Mouse (Mus musculus): ENCODE results near the gene Fam129b. TPM values are rescaled to one million over a fixed set of nuclear protein-coding genes. Genes with fewer than 3 reads are reported as not detected.
A peak's percentile ranks its signal among the peaks of the same experiment; 100 is the strongest.

Gene Fam129b
- polyA plus RNA-seq (2012; rRNA removed) (5.7 and 5.9 TPM in 2 replicates), polyA plus RNA-seq (2014; fragmentation: Nextera tagmentation; extraction: Ambion mirVana) (2.7 and 2.9 TPM in 2 replicates)

GRCm38 (mm10) chr2:32875675-32876489 is at the start of gene Fam129b:
Gene Fam129b, plus strand, starts transcription at chr2:32876114.
- Histone ChIP-seq H3K4me3 (ENCODE audit: insufficient read depth in 1 of 2, low read depth in 2 of 2, low read length in 2 of 2) (peak within 1 kb of the TSS; percentile 60 to 67), H3K4me2 (ENCODE audit: low read depth) (peak within 1 kb of the TSS; percentile 79), H3K9ac (replicated peaks) (peak within 1 kb of the TSS; percentile 45), H3K27me3 (ENCODE audit: control insufficient read depth, insufficient read depth, low read length) (no peaks in the 10 kb centered on the region; the same call in 1 of the 2 replicates), H3K27ac (no peak within 1 kb of the TSS), H3K9me3 (ENCODE audit: control insufficient read depth, low read length) (no peaks in the 10 kb centered on the region), H3K36me3 (replicated peaks; ENCODE audit: control insufficient read depth, insufficient read depth, low read depth) (no peaks in the 10 kb centered on the region), H3K4me1 (replicated peaks; ENCODE audit: control insufficient read depth in 2 of 2, insufficient read depth in 2 of 2, low read length in 1 of 2) (peaks cover 6 to 22% of the 10 kb centered on the region in 2 experiments)
- ATAC-seq (ENCODE audit: insufficient read depth), result peak; percentile 84
- WGBS (ENCODE audit: insufficient replicate concordance), result under 1% methylated on average over 67 of the region's 68 CpGs
- DNase-seq (ENCODE audit: low read depth in 3 of 3, low spot score in 3 of 3), result peak; percentile 45 to 66 (median 64)
- TF ChIP-seq EP300 (IDR thresholded peaks at IDR 0.05; ENCODE audit: low read depth) (no peak), CTCF (IDR thresholded peaks at IDR 0.05; ENCODE audit: low read depth) (no peak)

DNA sequence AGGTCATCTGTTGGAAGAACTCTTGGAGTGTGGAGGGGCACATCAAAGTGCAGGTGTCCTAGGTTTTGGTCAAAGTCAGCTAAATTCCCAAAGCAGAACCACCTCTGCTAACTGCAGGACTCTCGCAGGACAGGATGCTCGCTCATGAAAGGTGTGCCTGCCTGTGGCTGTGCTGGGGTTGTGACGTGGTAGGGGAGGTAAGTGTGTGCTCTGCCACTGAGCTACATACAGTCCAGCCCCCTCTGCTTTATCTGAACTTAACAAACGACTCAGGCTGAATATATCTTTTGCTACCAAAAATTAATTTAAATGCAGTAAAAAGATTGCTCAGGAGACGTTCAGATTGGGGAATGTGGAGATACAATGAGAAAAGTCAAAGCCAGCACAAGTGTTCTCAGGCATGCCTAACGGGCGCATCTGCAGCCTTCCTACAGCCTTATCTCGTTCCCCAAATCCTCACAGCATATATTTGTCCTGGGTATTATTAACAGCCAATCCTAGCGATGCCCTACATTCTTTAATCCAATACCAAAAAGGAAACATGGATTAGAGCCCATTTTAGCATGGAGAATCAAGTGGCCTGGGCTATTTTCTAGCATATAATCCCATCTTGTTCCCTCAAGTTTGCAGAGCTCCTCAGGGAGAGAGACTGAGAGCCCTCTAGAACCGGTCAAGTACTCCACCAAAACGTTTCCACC is 46.8 kb upstream of the Fam129b start:
- no peak overlapping the region for H3K4me2 ChIP-seq (ENCODE audit: low read depth)
- no peak for TF ChIP-seq CTCF (IDR thresholded peaks at IDR 0.05; ENCODE audit: low read depth)
- no peak for TF ChIP-seq EP300 (IDR thresholded peaks at IDR 0.05; ENCODE audit: low read depth)
- H3K27me3 ChIP-seq (ENCODE audit: control insufficient read depth, insufficient read depth, low read length), result no peaks in the 10 kb centered on the region
- H3K27ac ChIP-seq, result no peak overlapping the region
- ATAC-seq (ENCODE audit: insufficient read depth), result no peak
- no peaks in the 10 kb centered on the region for H3K4me1 ChIP-seq (replicated peaks; ENCODE audit: control insufficient read depth in 2 of 2, insufficient read depth in 2 of 2, low read length in 1 of 2)
- WGBS (ENCODE audit: insufficient replicate concordance), result 35% methylated on average over 11 of the region's 11 CpGs
- H3K9ac ChIP-seq (replicated peaks), result no peak overlapping the region
- DNase-seq (ENCODE audit: low read depth in 3 of 3, low spot score in 3 of 3), result no peak
- H3K36me3 ChIP-seq (replicated peaks; ENCODE audit: control insufficient read depth, insufficient read depth, low read depth), result no peaks in the 10 kb centered on the region
- H3K9me3 ChIP-seq (ENCODE audit: control insufficient read depth, low read length), result no peaks in the 10 kb centered on the region
- no peak overlapping the region for H3K4me3 ChIP-seq (ENCODE audit: insufficient read depth in 1 of 2, low read depth in 2 of 2, low read length in 2 of 2)

DNA sequence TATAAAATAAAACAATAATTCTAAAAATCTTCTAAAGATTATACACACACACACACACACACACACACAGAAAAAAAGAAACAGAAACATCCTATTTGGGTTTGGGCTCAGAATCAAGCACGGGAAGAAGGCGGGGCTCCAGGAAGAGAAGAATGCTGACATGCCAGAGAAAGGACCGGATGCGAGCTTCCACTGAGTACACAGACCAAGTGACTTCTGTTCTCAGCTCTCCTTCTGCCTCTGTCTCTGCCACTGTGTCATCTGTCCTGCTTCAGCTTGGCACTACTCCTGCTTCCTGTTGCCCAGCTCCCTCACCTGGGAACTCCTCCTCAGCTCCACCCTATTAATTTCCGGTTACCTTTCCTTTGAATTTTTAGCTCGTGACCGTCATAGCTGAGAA is 41.4 kb upstream of the Fam129b start:
- peaks cover 0 to 7% of the 10 kb centered on the region in 2 experiments; a peak in 2 of 4 replicates for H3K4me1 ChIP-seq (replicated peaks; ENCODE audit: control insufficient read depth in 2 of 2, insufficient read depth in 2 of 2, low read length in 1 of 2)
- H3K4me3 ChIP-seq (ENCODE audit: insufficient read depth in 1 of 2, low read depth in 2 of 2, low read length in 2 of 2), result no peak overlapping the region
- no peak overlapping the region for H3K9ac ChIP-seq (replicated peaks)
- H3K27me3 ChIP-seq (ENCODE audit: control insufficient read depth, insufficient read depth, low read length), result no peaks in the 10 kb centered on the region
- TF ChIP-seq CTCF (IDR thresholded peaks at IDR 0.05; ENCODE audit: low read depth), result no peak
- TF ChIP-seq EP300 (IDR thresholded peaks at IDR 0.05; ENCODE audit: low read depth), result no peak
- H3K9me3 ChIP-seq (ENCODE audit: control insufficient read depth, low read length), result no peaks in the 10 kb centered on the region
- no peak overlapping the region for H3K27ac ChIP-seq
- no peak for ATAC-seq (ENCODE audit: insufficient read depth)
- H3K4me2 ChIP-seq (ENCODE audit: low read depth), result no peak overlapping the region
- DNase-seq (ENCODE audit: low read depth in 3 of 3, low spot score in 3 of 3), result no peak
- H3K36me3 ChIP-seq (replicated peaks; ENCODE audit: control insufficient read depth, insufficient read depth, low read depth), result no peaks in the 10 kb centered on the region
- WGBS (ENCODE audit: insufficient replicate concordance), result 30% methylated on average over 7 of the region's 7 CpGs

DNA sequence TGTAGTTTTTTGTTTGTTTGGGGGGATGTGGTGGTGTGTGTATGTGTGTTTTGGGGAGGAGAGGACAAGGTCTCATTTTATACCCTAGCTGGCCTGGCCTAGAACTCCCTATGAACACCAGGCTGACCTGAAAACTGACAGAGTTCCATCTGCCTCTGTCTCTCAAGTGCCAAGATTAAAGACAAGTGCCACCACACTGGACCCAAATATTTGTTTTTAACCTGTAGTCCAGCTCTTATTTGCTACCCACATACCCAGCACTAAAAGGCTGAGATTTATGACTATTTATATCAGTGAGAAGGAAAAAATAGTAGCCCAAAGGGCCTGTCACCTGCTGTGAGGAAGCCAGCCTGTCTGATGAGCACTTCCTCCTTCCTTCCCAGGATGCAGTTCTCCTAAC is 40.3 kb upstream of the Fam129b start:
- Histone ChIP-seq H3K27ac (no peak overlapping the region), H3K27me3 (ENCODE audit: control insufficient read depth, insufficient read depth, low read length) (no peaks in the 10 kb centered on the region), H3K36me3 (replicated peaks; ENCODE audit: control insufficient read depth, insufficient read depth, low read depth) (no peaks in the 10 kb centered on the region), H3K4me2 (ENCODE audit: low read depth) (no peak overlapping the region), H3K4me3 (ENCODE audit: insufficient read depth in 1 of 2, low read depth in 2 of 2, low read length in 2 of 2) (no peak overlapping the region), H3K4me1 (replicated peaks; ENCODE audit: control insufficient read depth in 2 of 2, insufficient read depth in 2 of 2, low read length in 1 of 2) (peaks cover 0 to 7% of the 10 kb centered on the region in 2 experiments; a peak in 2 of 4 replicates), H3K9me3 (ENCODE audit: control insufficient read depth, low read length) (no peaks in the 10 kb centered on the region), H3K9ac (replicated peaks) (no peak overlapping the region)
- ATAC-seq (ENCODE audit: insufficient read depth), result no peak
- no peak for DNase-seq (ENCODE audit: low read depth in 3 of 3, low spot score in 3 of 3)
- TF ChIP-seq EP300 (IDR thresholded peaks at IDR 0.05; ENCODE audit: low read depth), result no peak
- TF ChIP-seq CTCF (IDR thresholded peaks at IDR 0.05; ENCODE audit: low read depth), result no peak

Measured in liver, embryonic 14.5 days (tissue).